Mouse (Mus musculus): ENCODE results near the gene Paics.
"Not testable (repeated sequence)": the region's sequence is repeated elsewhere in the genome, so short reads cannot be mapped to it uniquely, and the experiment has no call there.

Gene Paics

GRCm38 (mm10) chr5:76951106-76952027, at the start of gene Paics, which contains the start of gene Ppat:
Gene Paics, plus strand, starts transcription at chr5:76951307.
Gene Ppat, minus strand, starts transcription at chr5:76951578.
- DNase-seq, result peak; percentile 99

- DNase-seq, result no peak
Observed at GRCm38 (mm10) chr5:76902131-76902530, 49.0 kb upstream of the Paics start.

GRCm38 (mm10) chr5:76904713-76905404, 46.2 kb upstream of the Paics start:
- DNase-seq, result peak; percentile 12

- peak; percentile 97 for DNase-seq
Observed at GRCm38 (mm10) chr5:76905405-76906154, 45.5 kb upstream of the Paics start, which contains the start of gene Aasdh. Gene Aasdh, minus strand, starts transcription at chr5:76905514.

GRCm38 (mm10) chr5:76906155-76906499, 45.0 kb upstream of the Paics start:
- no peak for DNase-seq

GRCm38 (mm10) chr5:76910807-76911206, 40.3 kb upstream of the Paics start:
- no peak for DNase-seq

- not testable (repeated sequence) for DNase-seq
Observed at GRCm38 (mm10) chr5:76912522-76912921, 38.6 kb upstream of the Paics start.

- no peak for DNase-seq
Observed at GRCm38 (mm10) chr5:76922833-76923232, 28.3 kb upstream of the Paics start.

GRCm38 (mm10) chr5:76923428-76923827, 27.7 kb upstream of the Paics start:
- no peak for DNase-seq

GRCm38 (mm10) chr5:76924296-76924695, 26.8 kb upstream of the Paics start:
- DNase-seq, result no peak

- peak; percentile 4 for DNase-seq
Observed at GRCm38 (mm10) chr5:76928124-76928832, 22.8 kb upstream of the Paics start.

GRCm38 (mm10) chr5:76929180-76929877, 21.8 kb upstream of the Paics start:
- DNase-seq, result peak; percentile 32

- DNase-seq, result no peak
Observed at GRCm38 (mm10) chr5:76939717-76940116, 11.4 kb upstream of the Paics start.

- DNase-seq, result no peak
Observed at GRCm38 (mm10) chr5:76941975-76942374, 9.1 kb upstream of the Paics start.

GRCm38 (mm10) chr5:76942505-76942904, 8.6 kb upstream of the Paics start:
- no peak for DNase-seq

GRCm38 (mm10) chr5:76944965-76945677, 6.0 kb upstream of the Paics start:
- no peak for DNase-seq

- no peak for DNase-seq
Observed at GRCm38 (mm10) chr5:76945678-76946033, 5.5 kb upstream of the Paics start.

GRCm38 (mm10) chr5:76947142-76947541, 4.0 kb upstream of the Paics start:
- no peak for DNase-seq

- no peak for DNase-seq
Observed at GRCm38 (mm10) chr5:76947758-76948157, 3.3 kb upstream of the Paics start.

GRCm38 (mm10) chr5:76950343-76951105, 583 bp upstream of the Paics start:
- DNase-seq, result peak; percentile 58

All from embryo, embryonic 11 days (tissue).